In genomic region chr4:138250088-138250960, GRCm38 (mm10) we compare ENCODE assay signal across 8 mouse cellular contexts. TPM values are rescaled to one million over a fixed set of nuclear protein-coding genes. Genes with fewer than 3 reads are reported as not detected.
A peak's percentile ranks its signal among the peaks of the same experiment; 100 is the strongest.
DNase-seq lines count a peak whose midpoint lies in the region; ATAC-seq and TF ChIP-seq lines count a peak whose summit lies in the region.

Gene Sh2d5, plus strand, starts transcription at chr4:138250403.
Gene Kif17, plus strand, starts transcription at chr4:138250435.

- peak within 1 kb of the TSS; percentile 12; the same call in 1 of the 2 replicates for H3K9ac ChIP-seq in heart, adult 2 months (ENCODE audit: low read depth, low read length)
- H3K9ac ChIP-seq in limb, embryonic 13.5 days, result peak within 1 kb of the TSS; percentile 65
- peak within 1 kb of the TSS; percentile 63 for H3K9ac ChIP-seq in midbrain, embryonic 14.5 days (replicated peaks; ENCODE audit: low read length)

- TF ChIP-seq EP300 in heart, adult 2 months (IDR thresholded peaks at IDR 0.05; ENCODE audit: insufficient read depth, low read depth, low read length), result no peak

- H3K27me3 ChIP-seq in embryonic facial prominence, embryonic 10.5 days (replicated peaks; ENCODE audit: low read depth, poor library complexity, severe bottlenecking), result peaks cover 81% of the 10 kb centered on the region
- H3K27me3 ChIP-seq in heart, adult 2 months (ENCODE audit: control insufficient read depth, insufficient read depth, low read length), result no peaks in the 10 kb centered on the region
- no peaks in the 10 kb centered on the region for H3K27me3 ChIP-seq in kidney, adult 2 months (replicated peaks; ENCODE audit: control insufficient read depth, insufficient read depth, low read length)
- H3K27me3 ChIP-seq in limb, embryonic 13.5 days, result peaks cover 51% of the 10 kb centered on the region
- H3K27me3 ChIP-seq in midbrain, embryonic 14.5 days (ENCODE audit: control insufficient read depth, insufficient read depth, low read length), result peaks cover 10% of the 10 kb centered on the region; the same call in 1 of the 2 replicates

- H3K4me2 ChIP-seq in limb, embryonic 13.5 days (replicated peaks), result peak within 1 kb of the TSS; percentile 100
- H3K4me2 ChIP-seq in midbrain, embryonic 14.5 days (ENCODE audit: low read length), result peak within 1 kb of the TSS; percentile 95

- no peaks in the 10 kb centered on the region for H3K9me3 ChIP-seq in embryonic facial prominence, embryonic 10.5 days
- no peaks in the 10 kb centered on the region for H3K9me3 ChIP-seq in limb, embryonic 13.5 days
- no peaks in the 10 kb centered on the region for H3K9me3 ChIP-seq in midbrain, embryonic 14.5 days (ENCODE audit: control insufficient read depth, low read length)

- DNase-seq in urinary bladder, adult 18-20 months (ENCODE audit: low spot score in 2 of 2), result peak; percentile 34 to 38
- DNase-seq in urinary bladder, postnatal 10 days (ENCODE audit: low spot score), result no peak
- peak; percentile 93 for DNase-seq in embryonic facial prominence, embryonic 10.5 days (ENCODE audit: low spot score)
- peak; percentile 65 to 71 for DNase-seq in heart, adult 2 months
- DNase-seq in kidney, adult 2 months, result peak; percentile 77
- DNase-seq in midbrain, embryonic 14.5 days, result peak; percentile 93
- peak; percentile 81 to 83 for DNase-seq in spleen, postnatal 36 days (ENCODE audit: low spot score in 2 of 2)

- intact Hi-C loops in heart, adult 2 months (cut with DNase I), result no loop called here

- H3K27ac ChIP-seq in embryonic facial prominence, embryonic 10.5 days (replicated peaks), result peak within 1 kb of the TSS; percentile 46; the same call in 1 of the 2 replicates
- H3K27ac ChIP-seq in heart, adult 2 months, result no peak within 1 kb of the TSS
- no peak within 1 kb of the TSS for H3K27ac ChIP-seq in kidney, adult 2 months (ENCODE audit: insufficient read depth, low read depth, low read length)
- H3K27ac ChIP-seq in limb, embryonic 13.5 days, result no peak within 1 kb of the TSS
- H3K27ac ChIP-seq in midbrain, embryonic 14.5 days (replicated peaks; ENCODE audit: low read depth, low read length), result peak within 1 kb of the TSS; percentile 60

- peaks cover 40% of the 10 kb centered on the region for H3K4me1 ChIP-seq in embryonic facial prominence, embryonic 10.5 days
- H3K4me1 ChIP-seq in heart, adult 2 months (ENCODE audit: control insufficient read depth, insufficient read depth, low read length), result peaks cover 7% of the 10 kb centered on the region; the same call in 1 of the 2 replicates
- H3K4me1 ChIP-seq in kidney, adult 2 months (ENCODE audit: control insufficient read depth, insufficient read depth, low read length), result peaks cover 5% of the 10 kb centered on the region; the same call in 1 of the 2 replicates
- H3K4me1 ChIP-seq in limb, embryonic 13.5 days, result peaks cover 38% of the 10 kb centered on the region
- peaks cover 30% of the 10 kb centered on the region for H3K4me1 ChIP-seq in midbrain, embryonic 14.5 days (ENCODE audit: control insufficient read depth, insufficient read depth, low read length)

- peaks cover 27% of the 10 kb centered on the region for H3K36me3 ChIP-seq in embryonic facial prominence, embryonic 10.5 days (replicated peaks)
- no peaks in the 10 kb centered on the region for H3K36me3 ChIP-seq in heart, adult 2 months (ENCODE audit: control insufficient read depth, insufficient read depth, low read length)
- H3K36me3 ChIP-seq in kidney, adult 2 months (ENCODE audit: control insufficient read depth, insufficient read depth, low read length), result no peaks in the 10 kb centered on the region
- H3K36me3 ChIP-seq in limb, embryonic 13.5 days, result peaks cover 27% of the 10 kb centered on the region
- H3K36me3 ChIP-seq in midbrain, embryonic 14.5 days (ENCODE audit: control insufficient read depth, insufficient read depth, low read length), result peaks cover 18% of the 10 kb centered on the region

- ATAC-seq in limb, embryonic 13.5 days (ENCODE audit: low FRiP score, low read depth), result peak; percentile 76
- peak; percentile 90 for ATAC-seq in midbrain, embryonic 14.5 days (ENCODE audit: low FRiP score, low TSS enrichment)

- TF ChIP-seq POLR2A in heart, adult 2 months (IDR thresholded peaks at IDR 0.05; ENCODE audit: insufficient read depth, low read depth, low read length), result no peak
- TF ChIP-seq POLR2A in kidney, adult 2 months (IDR thresholded peaks at IDR 0.05; ENCODE audit: low read depth, low read length), result no peak

- H3K79me2 ChIP-seq in heart, adult 2 months (replicated peaks; ENCODE audit: control insufficient read depth, insufficient read depth, low read length), result no peaks in the 10 kb centered on the region

- peak within 1 kb of the TSS; percentile 74 for H3K4me3 ChIP-seq in embryonic facial prominence, embryonic 10.5 days
- H3K4me3 ChIP-seq in heart, adult 2 months, result peak within 1 kb of the TSS; percentile 57
- H3K4me3 ChIP-seq in kidney, adult 2 months (ENCODE audit: insufficient read depth, low read depth, low read length), result peak within 1 kb of the TSS; percentile 49
- H3K4me3 ChIP-seq in limb, embryonic 13.5 days, result peak within 1 kb of the TSS; percentile 58
- H3K4me3 ChIP-seq in midbrain, embryonic 14.5 days (replicated peaks; ENCODE audit: low read depth, low read length), result peak within 1 kb of the TSS; percentile 58

- under 1% methylated on average over 74 of the region's 74 CpGs for WGBS in embryonic facial prominence, embryonic 10.5 days
- 2% methylated on average over 74 of the region's 74 CpGs for WGBS in heart, adult 2 months
- WGBS in kidney, adult 2 months, result 1% methylated on average over 68 of the region's 74 CpGs
- under 1% methylated on average over 58 of the region's 74 CpGs for WGBS in limb, embryonic 13.5 days
- WGBS in midbrain, embryonic 14.5 days, result under 1% methylated on average over 74 of the region's 74 CpGs

- TF ChIP-seq CTCF in heart, adult 2 months (IDR thresholded peaks at IDR 0.05), result no peak
- TF ChIP-seq CTCF in kidney, adult 2 months (conservative IDR thresholded peaks at IDR 0.05; ENCODE audit: insufficient read depth, insufficient read length, low read depth, low read length), result no peak

RNA-seq across cellular contexts. Expression of gene Sh2d5, which starts in this region (rescaled TPM):
- polyA plus RNA-seq in embryonic facial prominence, embryonic 10.5 days (2016; fragmentation: Nextera tagmentation; extraction: Ambion mirVana), result 1.6 and 2.4 TPM in 2 replicates
- total RNA-seq in heart, adult 2 months (2021), result not detected
- 0.16 and 0.20 TPM in 2 replicates for polyA plus RNA-seq in heart, adult 2 months (2012; rRNA removed)
- 0.23 and 0.29 TPM in 2 replicates for polyA plus RNA-seq in kidney, adult 2 months (2012; rRNA removed)
- 0.85 and 0.87 TPM in 2 replicates for polyA plus RNA-seq in limb, embryonic 13.5 days (2015; fragmentation: Nextera tagmentation; extraction: Ambion mirVana)
- 7.7 and 9.4 TPM in 2 replicates for polyA plus RNA-seq in midbrain, embryonic 14.5 days (2014; fragmentation: Nextera tagmentation; extraction: Ambion mirVana)

RNA-seq across cellular contexts. Expression of gene Kif17, which starts in this region (rescaled TPM):
- 0.59 and 0.62 TPM in 2 replicates for polyA plus RNA-seq in embryonic facial prominence, embryonic 10.5 days (2016; fragmentation: Nextera tagmentation; extraction: Ambion mirVana)
- total RNA-seq in heart, adult 2 months (2021), result under 1 TPM in 1 of 2 experiments, not detected in 1; 0.18 TPM
- polyA plus RNA-seq in heart, adult 2 months (2012; rRNA removed), result 0.29 and 0.55 TPM in 2 replicates
- polyA plus RNA-seq in kidney, adult 2 months (2012; rRNA removed), result 0.48 and 0.64 TPM in 2 replicates
- polyA plus RNA-seq in limb, embryonic 13.5 days (2015; fragmentation: Nextera tagmentation; extraction: Ambion mirVana), result 1.2 and 1.4 TPM in 2 replicates
- polyA plus RNA-seq in midbrain, embryonic 14.5 days (2014; fragmentation: Nextera tagmentation; extraction: Ambion mirVana), result 2.5 and 2.9 TPM in 2 replicates

Comparison
In these comparisons a context has a peak if more than half of its experiments do, and no peak if none do; other contexts are left out.
1. Peak in DNase-seq, H3K4me3 ChIP-seq and H3K9ac ChIP-seq in heart, adult 2 months; RNA of the genes that start here not detected or under 1 TPM.
2. Peak in DNase-seq and H3K4me3 ChIP-seq in kidney, adult 2 months; RNA of the genes that start here not detected or under 1 TPM.
3. H3K27ac ChIP-seq: peak in embryonic facial prominence, embryonic 10.5 days (single experiment) and midbrain, embryonic 14.5 days (single experiment); none in heart, adult 2 months (single experiment), kidney, adult 2 months (single experiment) and limb, embryonic 13.5 days (single experiment).
4. H3K9ac ChIP-seq: peak in every context shown above with its lines; median percentile 65 in limb, embryonic 13.5 days; 63 in midbrain, embryonic 14.5 days; 12 in heart, adult 2 months.
5. Peak in every context shown above with its lines, with median percentiles within 50 percentile points of each other: H3K4me3 ChIP-seq.